Mouse (Mus musculus) heart, embryonic 11.5 days (tissue): Measurements from ENCODE around the gene Mfsd2a. TPM values are rescaled to one million over a fixed set of nuclear protein-coding genes. Genes with fewer than 3 reads are reported as not detected.

Experiments used
- ATAC-seq: fragments of 200-750 bp; cut with Nextera tagmentation; replicated peaks from 2 replicates; pipeline ENCODE4 v1.8.0; 2017; ENCODE audit warnings: moderate library complexity; ENCODE audit not compliant: insufficient number of reproducible peaks, low FRiP score, low TSS enrichment
- H3K27ac ChIP-seq: fragments of 300-500 bp; sonication (generic); 2 replicates; pipeline ENCODE4 v1.5.1; 2014; ENCODE audit warnings: mild to moderate bottlenecking, low read depth, low read length
- H3K27me3 ChIP-seq: fragments of 300-500 bp; sonication (generic); 2 replicates; pipeline ENCODE4 v1.6.1; 2014; ENCODE audit warnings: mild to moderate bottlenecking, low read length, mixed read lengths; ENCODE audit not compliant: control insufficient read depth, insufficient read depth
- H3K36me3 ChIP-seq: fragments of 300-500 bp; sonication (generic); 2 replicates; pipeline ENCODE4 v1.6.1; 2014; ENCODE audit warnings: mild to moderate bottlenecking, low read length, moderate library complexity, mixed read lengths; ENCODE audit not compliant: control insufficient read depth, insufficient read depth
- H3K4me1 ChIP-seq: fragments of 300-500 bp; sonication (generic); 2 replicates; pipeline ENCODE4 v1.6.1; 2014; ENCODE audit warnings: low read length; ENCODE audit not compliant: control insufficient read depth, insufficient read depth
- H3K4me2 ChIP-seq: fragments of 300-500 bp; sonication (generic); 2 replicates; pipeline ENCODE4 v1.6.1; 2014; ENCODE audit warnings: mild to moderate bottlenecking, moderate library complexity
- H3K4me3 ChIP-seq: fragments of 300-500 bp; sonication (generic); 2 replicates; pipeline ENCODE4 v1.5.1; 2014; ENCODE audit warnings: low read depth, low read length
- H3K9ac ChIP-seq: fragments of 300-500 bp; sonication (generic); 2 replicates; pipeline ENCODE4 v1.6.1; 2014; ENCODE audit warnings: mild to moderate bottlenecking, low read depth, low read length, moderate library complexity
- H3K9me3 ChIP-seq: fragments of 300-500 bp; sonication (generic); replicated peaks from 2 replicates; pipeline ENCODE4 v1.6.1; 2016; ENCODE audit warnings: low read length; ENCODE audit not compliant: control insufficient read depth
- WGBS: fragments of 180-500 bp; shearing (Covaris S2); extraction: QIAGEN DNeasy Blood & Tissue Kit; methylation state at CpG from one replicate; pipeline ENCODE4 v1.1.7; 2014; ENCODE audit not compliant: insufficient replicate concordance; 5-methylcytosine and 5-hydroxymethylcytosine counted together
- polyA plus RNA-seq: library from polyadenylated mRNA; unstranded; fragments of >200 nt; fragmentation: Nextera tagmentation; extraction: Ambion mirVana; gene quantifications from 2 replicates; pipeline ENCODE4 v1.2.1, GENCODE M21; 2014

Mfsd2a gene
- polyA plus RNA-seq, 1 experiment from 2014 or later = 1.3 TPM

DNA sequence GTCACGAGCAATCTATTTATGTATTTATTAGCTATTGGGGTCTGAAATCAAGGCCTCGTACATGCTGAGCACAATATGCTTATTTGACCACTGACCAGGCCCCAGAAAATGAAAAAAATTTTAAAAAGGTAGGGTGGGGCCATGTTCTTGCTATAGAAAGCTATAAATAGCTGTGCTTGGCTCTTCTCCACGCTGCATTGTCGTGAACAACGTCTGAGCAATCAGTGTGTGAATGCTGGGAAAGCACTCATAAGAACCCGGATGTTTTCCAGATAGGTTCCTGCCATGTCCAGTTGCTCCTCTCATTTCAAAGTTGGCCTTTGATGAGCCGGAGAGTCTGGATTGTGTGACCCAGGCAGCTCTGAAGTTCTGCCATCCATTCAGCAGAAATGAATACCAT lies 46.8 kb downstream of the Mfsd2a start:
- no peak for ATAC-seq
- no peaks in the 10 kb centered on the region for H3K27me3 ChIP-seq
- H3K36me3 ChIP-seq = no peaks in the 10 kb centered on the region
- no peaks in the 10 kb centered on the region for H3K4me1 ChIP-seq
- no peak overlapping the region for H3K4me2 ChIP-seq
- H3K9me3 ChIP-seq = peaks cover 3% of the 10 kb centered on the region; the same call in 1 of the 2 replicates
- H3K27ac ChIP-seq = no peak overlapping the region
- H3K9ac ChIP-seq = no peak overlapping the region
- WGBS = 62% methylated on average over 7 of the region's 7 CpGs
- no peak overlapping the region for H3K4me3 ChIP-seq

DNA sequence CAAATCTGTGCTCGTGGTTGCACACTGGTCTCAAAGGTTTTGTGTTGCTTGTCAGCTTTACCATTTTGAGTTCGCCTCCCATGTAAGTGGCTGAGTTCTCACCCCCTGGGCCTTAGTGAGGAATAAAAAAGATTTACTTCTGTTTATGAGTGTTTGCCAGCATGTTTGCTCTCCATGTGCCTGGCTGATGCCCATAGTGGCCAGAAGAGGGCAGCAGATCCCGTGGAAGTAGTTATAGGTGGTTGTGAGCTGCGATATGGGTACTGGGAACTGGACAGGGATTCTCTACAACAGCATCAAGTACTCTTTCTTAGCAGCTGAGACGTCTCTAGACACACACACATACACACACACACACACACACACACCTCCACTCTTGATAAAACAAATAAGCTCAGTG lies 48.4 kb downstream of the Mfsd2a start:
- WGBS = 69% methylated on average over 5 of the region's 5 CpGs
- Histone ChIP-seq H3K4me3 (no peak overlapping the region), H3K27ac (no peak overlapping the region), H3K36me3 (no peaks in the 10 kb centered on the region), H3K9ac (no peak overlapping the region), H3K4me1 (no peaks in the 10 kb centered on the region), H3K9me3 (peaks cover 3% of the 10 kb centered on the region; the same call in 1 of the 2 replicates), H3K4me2 (no peak overlapping the region), H3K27me3 (no peaks in the 10 kb centered on the region)
- no peak for ATAC-seq

DNA sequence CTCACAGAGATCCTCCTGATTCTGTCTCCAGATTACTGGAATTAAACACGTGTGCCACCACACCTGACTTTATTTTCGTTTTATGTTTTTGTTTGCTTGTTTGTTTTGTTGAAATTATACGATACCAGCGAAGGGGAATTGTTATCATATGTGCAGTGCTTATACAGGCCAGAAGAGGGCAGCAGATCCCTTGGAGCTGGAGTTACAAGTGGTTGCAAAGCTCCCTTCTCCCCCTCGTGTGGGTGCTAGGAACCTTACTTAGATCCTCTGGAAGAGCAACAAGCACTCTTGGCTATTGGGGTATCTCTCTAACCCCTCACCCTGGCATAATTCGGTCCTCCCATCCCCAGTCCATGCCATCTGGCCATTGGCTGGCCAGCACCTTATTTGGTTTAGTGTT lies 50.4 kb downstream of the Mfsd2a start:
- Histone ChIP-seq H3K27ac (no peak overlapping the region), H3K27me3 (no peaks in the 10 kb centered on the region), H3K4me3 (no peak overlapping the region), H3K4me1 (no peaks in the 10 kb centered on the region), H3K9ac (no peak overlapping the region), H3K9me3 (peaks cover 3% of the 10 kb centered on the region; the same call in 1 of the 2 replicates), H3K4me2 (no peak overlapping the region), H3K36me3 (no peaks in the 10 kb centered on the region)
- ATAC-seq = no peak
- WGBS = 38% methylated on average over 6 of the region's 6 CpGs

DNA sequence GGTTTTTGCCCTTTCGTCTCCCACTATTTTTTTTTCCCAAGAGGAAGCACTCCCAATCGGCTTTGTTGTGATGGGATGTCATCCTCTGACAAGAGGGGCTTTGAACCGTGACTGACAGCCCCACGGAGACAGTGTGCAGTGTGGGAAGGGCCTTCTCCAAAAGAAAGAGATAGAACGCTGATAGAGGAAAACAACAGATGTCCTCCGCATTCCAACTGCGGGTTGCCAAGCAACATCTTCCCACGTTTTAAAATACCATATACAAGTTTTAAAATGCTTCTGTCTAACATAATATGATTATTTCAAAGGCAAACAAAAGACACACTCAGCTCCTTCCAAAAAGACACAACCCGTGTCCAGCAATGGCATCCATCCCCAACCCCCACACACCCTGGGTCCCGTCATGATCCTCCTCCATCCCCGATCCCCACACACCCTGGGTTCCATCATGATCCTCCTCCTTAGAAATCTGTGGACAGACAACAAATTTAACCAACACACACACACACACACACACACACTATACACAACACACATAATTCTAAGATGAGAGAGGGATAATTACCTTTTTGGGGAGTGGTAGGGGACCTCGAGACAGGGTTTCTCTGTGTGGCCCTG lies 51.3 kb downstream of the Mfsd2a start:
- no peaks in the 10 kb centered on the region for H3K27me3 ChIP-seq
- ATAC-seq = no peak
- H3K9me3 ChIP-seq = peaks cover 3% of the 10 kb centered on the region; the same call in 1 of the 2 replicates
- no peak overlapping the region for H3K4me2 ChIP-seq
- no peak overlapping the region for H3K9ac ChIP-seq
- 49% methylated on average over 12 of the region's 12 CpGs for WGBS
- no peak overlapping the region for H3K4me3 ChIP-seq
- H3K27ac ChIP-seq = no peak overlapping the region
- no peaks in the 10 kb centered on the region for H3K36me3 ChIP-seq
- no peaks in the 10 kb centered on the region for H3K4me1 ChIP-seq

DNA sequence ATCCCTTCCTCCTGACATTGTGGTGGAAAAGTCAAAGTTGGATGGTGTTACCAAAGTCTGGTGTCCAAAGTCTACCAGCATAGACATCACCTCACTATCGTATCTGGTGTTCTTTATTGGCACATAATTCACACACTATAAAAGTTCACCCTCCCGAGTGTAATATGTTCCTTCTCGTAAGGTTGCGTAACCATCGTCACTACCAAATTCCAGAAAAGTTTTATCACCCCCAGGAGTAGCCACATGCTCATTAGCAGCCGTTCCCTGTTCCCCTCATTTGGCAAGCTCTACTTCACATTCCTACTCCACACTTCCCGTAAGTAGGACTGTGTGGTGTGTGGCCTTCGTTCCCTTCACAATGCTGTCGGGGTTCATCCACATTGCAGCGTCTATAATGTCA lies 55.6 kb downstream of the Mfsd2a start:
- Histone ChIP-seq H3K9me3 (no peaks in the 10 kb centered on the region), H3K36me3 (no peaks in the 10 kb centered on the region), H3K9ac (no peak overlapping the region), H3K27me3 (no peaks in the 10 kb centered on the region), H3K27ac (no peak overlapping the region), H3K4me3 (no peak overlapping the region), H3K4me2 (no peak overlapping the region), H3K4me1 (no peaks in the 10 kb centered on the region)
- 82% methylated on average over 10 of the region's 10 CpGs for WGBS
- ATAC-seq = no peak

DNA sequence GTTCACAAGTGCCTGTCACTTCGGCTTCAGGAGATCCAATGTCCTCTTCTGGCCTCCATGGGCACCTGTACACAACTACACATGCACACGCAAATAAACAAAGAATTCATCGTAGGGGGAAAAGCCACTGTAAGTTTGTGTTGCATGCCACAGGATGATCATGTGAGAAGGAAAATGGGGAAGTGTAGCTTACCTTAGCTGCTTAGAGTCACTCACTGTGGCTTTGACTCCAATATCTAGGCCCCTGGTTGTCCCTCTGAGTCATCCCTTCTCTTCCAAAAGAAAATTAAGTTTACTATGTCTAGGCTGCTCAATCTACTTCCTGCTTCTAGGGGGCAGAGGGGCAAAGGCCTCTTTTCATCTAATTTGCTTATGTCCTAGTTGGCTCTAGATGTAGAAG lies 57.3 kb downstream of the Mfsd2a start:
- Histone ChIP-seq H3K27ac (no peak overlapping the region), H3K4me2 (no peak overlapping the region), H3K9ac (no peak overlapping the region), H3K4me1 (no peaks in the 10 kb centered on the region), H3K36me3 (no peaks in the 10 kb centered on the region), H3K4me3 (no peak overlapping the region), H3K9me3 (no peaks in the 10 kb centered on the region), H3K27me3 (no peaks in the 10 kb centered on the region)
- no peak for ATAC-seq
- WGBS = 82% methylated on average over 3 of the region's 3 CpGs

DNA sequence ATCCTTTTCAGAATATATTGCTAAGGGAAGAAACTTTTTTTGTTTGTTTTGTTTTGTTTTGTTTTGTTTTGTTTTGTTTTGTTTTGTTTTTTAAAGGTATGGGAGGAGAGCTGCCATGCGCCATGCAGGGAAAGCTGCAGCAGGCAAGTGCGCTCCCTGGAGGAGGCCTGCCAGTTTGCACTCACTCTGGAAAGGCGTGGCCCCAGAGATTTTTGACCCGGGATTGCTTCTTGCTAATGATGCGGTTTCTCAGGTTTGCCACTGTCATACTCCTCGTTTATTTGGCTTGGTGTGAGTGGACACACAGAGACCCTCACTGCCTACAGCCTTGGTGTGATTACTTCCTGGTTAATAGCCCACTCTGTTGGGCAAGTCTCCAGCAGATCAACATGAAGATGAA lies 58.8 kb downstream of the Mfsd2a start:
- ATAC-seq = no peak
- 19% methylated on average over 6 of the region's 6 CpGs for WGBS
- Histone ChIP-seq H3K27ac (no peak overlapping the region), H3K4me1 (no peaks in the 10 kb centered on the region), H3K9me3 (no peaks in the 10 kb centered on the region), H3K9ac (no peak overlapping the region), H3K4me3 (no peak overlapping the region), H3K4me2 (no peak overlapping the region), H3K36me3 (no peaks in the 10 kb centered on the region), H3K27me3 (no peaks in the 10 kb centered on the region)

DNA sequence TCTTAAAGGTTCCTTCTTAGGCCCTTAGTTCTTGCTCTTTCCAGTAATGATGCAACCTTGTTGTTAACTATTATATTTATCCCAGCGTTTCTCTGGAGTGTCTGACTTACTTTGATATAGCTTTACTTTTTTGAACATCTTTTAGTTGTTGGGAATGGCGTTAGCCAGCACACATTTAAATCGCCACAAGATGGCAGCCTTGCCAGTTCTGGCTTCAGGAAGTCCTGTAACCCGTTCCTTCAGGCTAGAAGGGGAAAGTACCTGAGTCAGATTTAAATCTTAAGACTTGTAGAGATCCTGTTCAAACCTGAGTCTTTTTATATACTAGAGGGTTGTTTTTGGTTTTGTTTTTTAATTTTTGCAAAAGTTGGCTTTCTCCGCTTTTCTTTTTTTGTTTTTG lies 62.7 kb downstream of the Mfsd2a start:
- Histone ChIP-seq H3K27ac (no peak overlapping the region), H3K4me1 (no peaks in the 10 kb centered on the region), H3K4me3 (no peak overlapping the region), H3K4me2 (no peak overlapping the region), H3K9ac (no peak overlapping the region), H3K9me3 (no peaks in the 10 kb centered on the region; the same call in 1 of the 2 replicates), H3K36me3 (no peaks in the 10 kb centered on the region), H3K27me3 (no peaks in the 10 kb centered on the region)
- ATAC-seq = no peak
- 15% methylated on average over 5 of the region's 5 CpGs for WGBS

DNA sequence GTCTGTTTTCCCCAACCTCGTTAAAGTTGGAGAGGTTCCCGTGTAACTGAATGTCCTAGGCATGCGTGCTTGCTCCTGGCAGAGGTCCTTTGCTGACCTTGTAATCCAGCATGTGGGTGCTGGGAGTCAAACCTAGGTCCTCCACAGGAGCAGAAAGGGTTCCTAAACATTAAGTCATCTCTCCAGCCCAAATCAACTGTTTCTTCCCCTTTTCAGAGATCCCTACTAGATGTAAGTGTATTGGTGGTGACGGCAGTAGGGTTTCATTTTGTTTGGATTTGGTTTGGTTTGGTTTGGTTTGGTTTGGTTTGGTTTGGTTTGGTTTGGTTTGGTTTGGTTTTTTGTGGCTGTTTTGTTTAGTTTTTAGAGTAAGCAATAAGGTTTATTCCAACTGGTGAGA lies 63.2 kb downstream of the Mfsd2a start:
- Histone ChIP-seq H3K4me3 (no peak overlapping the region), H3K4me1 (no peaks in the 10 kb centered on the region), H3K9me3 (no peaks in the 10 kb centered on the region; the same call in 1 of the 2 replicates), H3K27ac (no peak overlapping the region), H3K9ac (no peak overlapping the region), H3K27me3 (no peaks in the 10 kb centered on the region), H3K36me3 (no peaks in the 10 kb centered on the region), H3K4me2 (no peak overlapping the region)
- ATAC-seq = no peak
- WGBS = 78% methylated on average over 4 of the region's 4 CpGs
